Mouse (Mus musculus) erythroblast, embryonic 14.5 days (primary cell): ENCODE results near the gene 4921507P07Rik. TPM values are rescaled to one million over a fixed set of nuclear protein-coding genes. Genes with fewer than 3 reads are reported as not detected.

Source experiments
- H3K27me3 ChIP-seq: 2 replicates; pipeline ENCODE4 v1.6.1; 2012; ENCODE audit warnings: inconsistent platforms; ENCODE audit not compliant: control insufficient read depth
- H3K36me3 ChIP-seq: 2 replicates; pipeline ENCODE4 v1.6.1; 2012; ENCODE audit warnings: mild to moderate bottlenecking, inconsistent platforms; ENCODE audit not compliant: control insufficient read depth
- H3K4me1 ChIP-seq: 2 replicates; pipeline ENCODE4 v1.6.1; 2012; ENCODE audit warnings: inconsistent platforms; ENCODE audit not compliant: control insufficient read depth
- H3K4me3 ChIP-seq: replicated peaks from 2 replicates; pipeline ENCODE3; 2012; ENCODE audit warnings: moderate library complexity, mild to moderate bottlenecking, inconsistent platforms
- H3K9me3 ChIP-seq: 2 replicates; pipeline ENCODE4 v1.6.1; 2012; ENCODE audit warnings: low read length, inconsistent platforms, mixed read lengths; ENCODE audit not compliant: control insufficient read depth
- GATA1 ChIP-seq: IDR thresholded peaks from 2 replicates; pipeline ENCODE4 v1.6.1; 2012; ENCODE audit warnings: low read length, inconsistent platforms, mixed read lengths
- TAL1 ChIP-seq: IDR thresholded peaks from 3 replicates; pipeline ENCODE4 v1.6.1; 2012; ENCODE audit warnings: low read length, inconsistent platforms, mixed read lengths
- polyA plus RNA-seq: library from polyadenylated mRNA; stranded (reverse); fragments of >175 nt; gene quantifications from 2 replicates; pipeline ENCODE4 v1.2.3, GENCODE M21; 2012

Gene 4921507P07Rik
- polyA plus RNA-seq, 1 experiment: not detected

GRCm38 (mm10) chr6:50525846-50526245 is 70.6 kb downstream of the 4921507P07Rik start:
- no peak for TF ChIP-seq TAL1
- no peak for TF ChIP-seq GATA1
- H3K4me3 ChIP-seq: no peak overlapping the region

GRCm38 (mm10) chr6:50524261-50524896 is 72.1 kb downstream of the 4921507P07Rik start:
- no peaks in the 10 kb centered on the region for H3K27me3 ChIP-seq
- no peak overlapping the region for H3K4me3 ChIP-seq
- no peaks in the 10 kb centered on the region for H3K36me3 ChIP-seq
- H3K9me3 ChIP-seq: no peaks in the 10 kb centered on the region
- no peaks in the 10 kb centered on the region for H3K4me1 ChIP-seq
- no peak for TF ChIP-seq TAL1
- TF ChIP-seq GATA1: no peak

More at GRCm38 (mm10) chr6:50525846-50526245, 70.6 kb downstream of the 4921507P07Rik start:
- Histone ChIP-seq H3K27me3 (no peaks in the 10 kb centered on the region), H3K4me1 (no peaks in the 10 kb centered on the region), H3K9me3 (no peaks in the 10 kb centered on the region), H3K36me3 (no peaks in the 10 kb centered on the region)

Other genes starting within 250 kb of the 4921507P07Rik start
- not detected in 2 replicates for gene Osbpl3, start 140.4 kb downstream of the 4921507P07Rik start, polyA plus RNA-seq
- gene Cycs, start 30.1 kb downstream of the 4921507P07Rik start, polyA plus RNA-seq: 0.88 and 1.4 TPM in 2 replicates
- gene Npvf, start 57.8 kb upstream of the 4921507P07Rik start, polyA plus RNA-seq: not detected in 2 replicates